Mouse (Mus musculus) limb, embryonic 11.5 days (tissue): ENCODE results near the gene Dbnl. TPM values are rescaled to one million over a fixed set of nuclear protein-coding genes. Genes with fewer than 3 reads are reported as not detected.
A peak's percentile ranks its signal among the peaks of the same experiment; 100 is the strongest.

Source experiments
- ATAC-seq: fragments of 200-750 bp; cut with Nextera tagmentation; 2 replicates; pipeline ENCODE4 v1.8.0; 2017; ENCODE audit warnings: low read depth; ENCODE audit not compliant: insufficient number of reproducible peaks, low FRiP score, low TSS enrichment
- DNase-seq: peaks from one replicate; pipeline ENCODE4 v3.0.0-alpha.2; 2015; ENCODE audit warnings: low spot score
- H3K27ac ChIP-seq: fragments of 300-500 bp; sonication (generic); replicated peaks from 2 replicates; pipeline ENCODE4 v1.5.1; 2014; ENCODE audit warnings: low read depth, mild to moderate bottlenecking, low read length
- H3K27me3 ChIP-seq: fragments of 300-500 bp; sonication (generic); 2 replicates; pipeline ENCODE4 v1.6.1; 2014; ENCODE audit warnings: mild to moderate bottlenecking, low read length, mixed read lengths; ENCODE audit not compliant: control insufficient read depth, insufficient read depth
- H3K36me3 ChIP-seq: fragments of 300-500 bp; sonication (generic); 2 replicates; pipeline ENCODE4 v1.6.1; 2014; ENCODE audit warnings: mild to moderate bottlenecking, low read length, moderate library complexity, mixed read lengths; ENCODE audit not compliant: control insufficient read depth, insufficient read depth
- H3K4me1 ChIP-seq: fragments of 300-500 bp; sonication (generic); 2 replicates; pipeline ENCODE4 v1.6.1; 2014; ENCODE audit warnings: low read length, mixed read lengths; ENCODE audit not compliant: control insufficient read depth, insufficient read depth
- H3K4me2 ChIP-seq: fragments of 300-500 bp; sonication (generic); 2 replicates; pipeline ENCODE4 v1.6.1; 2014; ENCODE audit warnings: low read depth, mild to moderate bottlenecking, moderate library complexity; ENCODE audit not compliant: severe bottlenecking
- H3K4me3 ChIP-seq: fragments of 300-500 bp; sonication (generic); 2 replicates; pipeline ENCODE4 v1.5.1; 2014; ENCODE audit warnings: low read depth, low read length
- H3K9ac ChIP-seq: fragments of 300-500 bp; sonication (generic); 2 replicates; pipeline ENCODE4 v1.6.1; 2014; ENCODE audit warnings: mild to moderate bottlenecking, low read length
- H3K9me3 ChIP-seq: fragments of 300-500 bp; sonication (generic); 2 replicates; pipeline ENCODE4 v1.6.1; 2016; ENCODE audit warnings: low read length; ENCODE audit not compliant: control insufficient read depth
- WGBS: fragments of 180-500 bp; shearing (Covaris S2); extraction: QIAGEN DNeasy Blood & Tissue Kit; methylation state at CpG from one replicate; pipeline ENCODE4 v1.1.7; 2014; 5-methylcytosine and 5-hydroxymethylcytosine counted together
- polyA plus RNA-seq: library from polyadenylated mRNA; unstranded; fragments of >200 nt; fragmentation: Nextera tagmentation; extraction: Ambion mirVana; gene quantifications from 2 replicates; pipeline ENCODE4 v1.2.1, GENCODE M21; 2014

The Dbnl gene
- polyA plus RNA-seq, 1 experiment from 2014 or later, result 127 TPM

DNA sequence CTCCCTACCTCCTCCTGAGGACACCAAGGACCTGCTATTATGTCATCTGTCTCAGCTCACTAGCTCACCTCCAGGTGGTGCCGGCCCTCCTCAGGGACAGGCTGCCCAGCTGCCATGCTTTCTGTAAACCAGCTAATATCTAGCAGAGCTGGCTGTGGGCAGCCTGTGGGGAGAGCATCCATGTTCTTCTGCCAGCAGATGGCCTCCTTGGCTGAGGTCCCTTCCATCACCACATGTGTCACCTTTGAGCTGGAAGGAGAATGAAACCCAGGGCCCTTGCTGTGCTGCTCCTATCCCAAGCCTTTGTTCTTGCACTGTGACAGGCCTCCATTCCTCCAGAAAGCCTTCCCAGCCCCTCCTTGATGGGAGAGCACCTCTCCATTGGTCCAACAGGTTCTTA, 47.8 kb downstream of the Dbnl start:
- Histone ChIP-seq H3K27me3 (no peaks in the 10 kb centered on the region), H3K9me3 (no peaks in the 10 kb centered on the region), H3K4me3 (no peak overlapping the region), H3K4me2 (no peak overlapping the region), H3K4me1 (0 out of 2 replicates have a peak, but pooled peaks cover 3% of the 10 kb centered on the region), H3K27ac (no peak overlapping the region), H3K9ac (no peak overlapping the region), H3K36me3 (no peaks in the 10 kb centered on the region)
- DNase-seq, result no peak
- WGBS, result 63% methylated on average over 1 of the region's 1 CpGs
- ATAC-seq, result no peak

GRCm38 (mm10) chr11:5837251-5838246, 49.3 kb downstream of the Dbnl start, which contains the start of gene Polm:
Polm (minus strand) TSS chr11:5838016.
- DNase-seq (peak; percentile 94), ATAC-seq (peak; percentile 93)
- 0 out of 2 replicates have a peak within 1 kb of the TSS, but pooled peaks have one; percentile 23 for H3K27ac ChIP-seq
- peak within 1 kb of the TSS; percentile 66 for H3K4me2 ChIP-seq
- WGBS, result 1% methylated on average over 63 of the region's 63 CpGs
- peak within 1 kb of the TSS; percentile 74 for H3K9ac ChIP-seq
- H3K27me3 ChIP-seq, result no peaks in the 10 kb centered on the region
- no peaks in the 10 kb centered on the region for H3K9me3 ChIP-seq
- H3K36me3 ChIP-seq, result no peaks in the 10 kb centered on the region
- H3K4me1 ChIP-seq, result 0 out of 2 replicates have a peak, but pooled peaks cover 3% of the 10 kb centered on the region
- H3K4me3 ChIP-seq, result peak within 1 kb of the TSS; percentile 69

DNA sequence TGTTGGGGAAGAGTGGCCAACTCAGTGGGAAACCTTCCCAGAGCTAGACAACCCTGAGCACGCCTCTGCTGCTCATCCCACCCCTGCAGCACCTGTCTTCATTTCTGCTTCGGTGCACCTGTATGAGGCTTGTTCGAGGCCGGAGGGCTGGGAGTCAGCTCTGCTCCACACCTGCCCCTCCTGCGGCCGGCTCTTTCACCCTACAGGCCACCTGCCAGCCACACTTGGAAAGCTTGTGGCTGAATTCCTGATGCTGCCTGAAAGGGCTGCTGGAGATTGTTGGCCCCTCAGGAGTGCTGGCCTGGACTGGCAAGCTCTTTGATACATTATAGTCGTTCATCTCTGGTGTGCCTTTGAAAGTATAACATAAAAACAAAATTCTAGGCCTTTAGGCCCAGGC, 52.1 kb downstream of the Dbnl start:
- no peaks in the 10 kb centered on the region for H3K9me3 ChIP-seq

DNA sequence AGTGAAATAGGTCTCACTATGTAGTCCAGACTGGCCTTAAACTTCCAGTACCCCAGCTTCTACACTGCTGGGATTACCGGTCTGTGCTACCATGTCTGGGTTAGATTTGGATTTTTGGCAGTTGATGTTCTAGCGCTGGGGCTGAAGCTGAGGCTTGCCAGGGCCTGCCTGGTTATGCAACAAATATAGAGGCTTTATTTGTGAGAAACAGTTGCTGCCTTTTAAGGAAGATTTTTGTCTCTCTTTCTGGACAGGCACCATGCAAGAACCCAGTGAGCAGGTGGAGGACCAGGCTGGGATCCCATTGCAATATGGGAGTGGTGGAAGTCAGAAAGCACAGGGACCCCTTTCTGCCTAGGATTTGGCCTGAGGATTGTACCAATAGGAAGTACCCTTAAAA, 53.5 kb downstream of the Dbnl start:
- Histone ChIP-seq H3K4me2 (no peak overlapping the region), H3K36me3 (no peaks in the 10 kb centered on the region), H3K9me3 (no peaks in the 10 kb centered on the region), H3K27me3 (no peaks in the 10 kb centered on the region), H3K4me3 (no peak overlapping the region), H3K9ac (no peak overlapping the region), H3K27ac (no peak overlapping the region), H3K4me1 (0 out of 2 replicates have a peak, but pooled peaks cover 3% of the 10 kb centered on the region)
- DNase-seq (no peak), ATAC-seq (no peak)
- WGBS, result 96% methylated on average over 2 of the region's 2 CpGs

More for the DNA sequence above, 52.1 kb downstream of the Dbnl start:
- Histone ChIP-seq H3K27ac (no peak overlapping the region), H3K4me1 (0 out of 2 replicates have a peak, but pooled peaks cover 3% of the 10 kb centered on the region), H3K27me3 (no peaks in the 10 kb centered on the region), H3K36me3 (no peaks in the 10 kb centered on the region), H3K4me2 (no peak overlapping the region), H3K4me3 (no peak overlapping the region), H3K9ac (no peak overlapping the region)
- DNase-seq, result no peak
- WGBS, result 78% methylated on average over 7 of the region's 7 CpGs
- ATAC-seq, result no peak

DNA sequence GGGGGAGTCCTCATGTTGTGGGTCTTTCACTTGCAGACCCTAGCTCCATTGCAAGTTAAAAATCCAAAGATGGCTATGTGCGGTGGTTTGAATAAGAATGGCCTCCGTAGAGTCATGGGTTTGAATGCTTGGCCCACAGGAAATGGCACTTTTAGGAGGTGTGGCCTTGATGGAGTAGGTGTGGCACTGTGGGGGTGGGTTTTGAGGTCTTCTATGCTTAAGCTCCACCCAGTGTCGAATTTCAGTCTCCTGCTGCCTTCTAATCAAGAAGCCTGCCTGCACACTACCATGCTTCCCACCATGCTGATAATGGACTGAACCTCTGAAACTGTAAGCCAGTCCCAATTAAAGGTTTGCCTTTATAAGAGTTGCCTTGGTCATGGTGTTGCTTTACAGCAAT, 54.8 kb downstream of the Dbnl start:
- Histone ChIP-seq H3K4me1 (0 out of 2 replicates have a peak, but pooled peaks cover 3% of the 10 kb centered on the region), H3K4me2 (no peak overlapping the region), H3K27ac (no peak overlapping the region), H3K27me3 (no peaks in the 10 kb centered on the region), H3K36me3 (no peaks in the 10 kb centered on the region), H3K9ac (no peak overlapping the region), H3K4me3 (no peak overlapping the region), H3K9me3 (no peaks in the 10 kb centered on the region)
- 79% methylated on average over 3 of the region's 3 CpGs for WGBS
- DNase-seq, result no peak
- ATAC-seq, result no peak

DNA sequence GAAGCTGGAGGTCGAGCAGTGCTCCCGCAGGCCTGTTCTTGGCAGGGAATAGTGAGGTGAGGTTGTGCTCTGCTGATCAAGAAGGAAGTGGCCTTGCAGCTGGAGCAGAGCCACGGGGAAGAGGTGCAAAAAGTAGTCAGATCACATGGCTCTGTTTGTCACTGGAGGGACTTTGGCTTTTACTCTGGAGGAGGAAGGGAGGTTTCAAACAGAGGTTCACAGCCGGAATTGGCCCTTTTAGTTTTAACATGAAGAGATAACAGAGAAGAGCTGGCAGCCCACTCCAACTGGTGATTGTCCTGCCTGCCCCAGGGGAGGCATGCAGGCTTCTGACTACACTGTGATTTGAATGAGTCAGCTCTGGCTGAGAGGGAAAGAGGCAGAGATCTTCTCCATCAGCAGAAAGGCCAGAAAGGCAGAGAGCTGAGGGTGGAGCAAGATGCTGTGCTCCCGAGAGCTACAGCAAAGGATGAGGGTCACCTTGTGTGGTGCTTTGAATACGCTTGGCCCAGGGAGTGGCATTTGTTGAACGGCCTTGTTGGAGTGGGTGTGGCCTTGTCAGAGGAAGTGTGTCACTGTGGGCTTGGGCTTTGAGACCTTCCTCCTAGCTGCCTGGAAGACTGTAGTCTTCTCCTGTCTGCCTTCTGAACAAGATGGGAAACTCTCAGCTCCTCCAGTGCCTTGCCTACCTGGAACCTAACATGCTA, 58.5 kb downstream of the Dbnl start:
- H3K4me1 ChIP-seq, result no peaks in the 10 kb centered on the region
- no peak overlapping the region for H3K9ac ChIP-seq
- H3K36me3 ChIP-seq, result no peaks in the 10 kb centered on the region
- no peaks in the 10 kb centered on the region for H3K27me3 ChIP-seq
- WGBS, result 77% methylated on average over 7 of the region's 7 CpGs
- H3K27ac ChIP-seq, result no peak overlapping the region
- DNase-seq, result no peak
- ATAC-seq, result no peak
- no peaks in the 10 kb centered on the region for H3K9me3 ChIP-seq
- no peak overlapping the region for H3K4me2 ChIP-seq
- no peak overlapping the region for H3K4me3 ChIP-seq

DNA sequence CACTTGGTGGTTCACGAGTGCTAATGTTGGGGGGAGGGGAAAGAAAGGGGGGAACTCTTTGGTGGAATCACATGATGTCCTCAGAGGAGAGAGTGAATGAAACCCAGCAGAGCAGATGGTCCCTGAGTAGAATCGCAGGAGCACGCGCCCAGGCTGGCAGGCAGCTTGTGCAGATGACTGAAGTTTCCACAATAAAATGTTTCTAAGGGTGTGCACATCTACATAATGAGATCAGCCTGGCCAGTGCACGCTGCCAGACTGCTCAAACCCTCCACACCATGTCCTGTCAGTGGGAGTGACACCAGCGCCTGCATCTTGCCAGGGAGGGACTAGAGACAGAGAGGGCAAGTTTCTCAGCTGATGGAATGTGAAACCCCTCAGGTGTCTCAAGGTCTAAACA, 60.5 kb downstream of the Dbnl start:
- Histone ChIP-seq H3K9me3 (no peaks in the 10 kb centered on the region), H3K27ac (no peak overlapping the region), H3K36me3 (no peaks in the 10 kb centered on the region), H3K4me1 (no peaks in the 10 kb centered on the region), H3K27me3 (no peaks in the 10 kb centered on the region), H3K9ac (no peak overlapping the region), H3K4me2 (no peak overlapping the region), H3K4me3 (no peak overlapping the region)
- no peak for ATAC-seq
- 65% methylated on average over 6 of the region's 6 CpGs for WGBS
- no peak for DNase-seq

DNA sequence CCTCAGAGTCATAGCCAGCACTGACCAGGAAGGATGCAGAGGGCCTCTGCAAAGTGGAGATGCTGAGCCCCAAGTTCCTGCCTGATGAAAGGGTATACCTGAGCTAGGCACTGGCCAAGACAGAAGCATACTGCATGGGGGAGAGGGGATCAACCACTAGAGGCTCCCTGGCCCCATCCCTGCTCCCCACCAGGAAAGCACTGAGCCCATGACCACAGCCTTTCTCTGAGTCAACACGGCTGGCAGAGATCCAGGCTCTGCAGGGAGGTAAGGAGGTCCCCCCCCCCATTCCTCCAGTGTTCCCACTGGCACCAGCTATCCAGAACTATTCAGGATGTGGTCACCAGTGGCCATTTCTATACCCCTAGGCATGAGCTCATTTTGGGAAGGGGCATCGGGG, 61.0 kb downstream of the Dbnl start:
- H3K4me3 ChIP-seq, result no peak overlapping the region
- no peak overlapping the region for H3K27ac ChIP-seq
- H3K4me1 ChIP-seq, result no peaks in the 10 kb centered on the region
- DNase-seq (no peak), ATAC-seq (no peak)
- no peak overlapping the region for H3K4me2 ChIP-seq
- whole genome bisulfite sequencing, result 80% methylated on average over 2 of the region's 2 CpGs
- no peaks in the 10 kb centered on the region for H3K27me3 ChIP-seq
- no peaks in the 10 kb centered on the region for H3K36me3 ChIP-seq
- no peaks in the 10 kb centered on the region for H3K9me3 ChIP-seq
- H3K9ac ChIP-seq, result no peak overlapping the region
